Mouse (Mus musculus): ENCODE data around the gene Gm11127. TPM values are rescaled to one million over a fixed set of nuclear protein-coding genes. Genes with fewer than 3 reads are reported as not detected.

Gene Gm11127
- total RNA-seq, 2 experiments from 2014 or later: 1.6 to 1.7 TPM

- DNase-seq (ENCODE audit: low spot score in 2 of 2): no peak
- 0 out of 2 replicates have a peak overlapping the region, but pooled peaks have one; percentile 7 for H3K27ac ChIP-seq
- no peak for TF ChIP-seq CTCF (conservative IDR thresholded peaks at IDR 0.05)
- no peak overlapping the region for H3K4me3 ChIP-seq
These were observed 33.0 kb downstream of the Gm11127 start for GRCm38 (mm10) chr17:36025197-36025596.

- no peak for TF ChIP-seq CTCF (conservative IDR thresholded peaks at IDR 0.05)
These were observed 34.2 kb downstream of the Gm11127 start for GRCm38 (mm10) chr17:36023710-36024654.

GRCm38 (mm10) chr17:36022922-36023321, 35.2 kb downstream of the Gm11127 start:
- DNase-seq (ENCODE audit: low spot score in 2 of 2): no peak
- Histone ChIP-seq H3K4me3 (no peak overlapping the region), H3K27ac (peak overlapping the region; percentile 36; the same call in 1 of the 2 replicates)
- TF ChIP-seq CTCF (conservative IDR thresholded peaks at IDR 0.05): no peak

More at GRCm38 (mm10) chr17:36023710-36024654, 34.2 kb downstream of the Gm11127 start:
- no peak for DNase-seq (ENCODE audit: low spot score in 2 of 2)
- peak overlapping the region; percentile 36 for H3K27ac ChIP-seq
- H3K4me3 ChIP-seq: no peak overlapping the region

GRCm38 (mm10) chr17:36022098-36022497, 36.1 kb downstream of the Gm11127 start:
- DNase-seq (ENCODE audit: low spot score in 2 of 2): no peak
- Histone ChIP-seq H3K4me3 (no peak overlapping the region), H3K27ac (peak overlapping the region; percentile 80; the same call in 1 of the 2 replicates)
- TF ChIP-seq CTCF (conservative IDR thresholded peaks at IDR 0.05): peak; percentile 45; the same call in 1 of the 2 replicates

- no peak for TF ChIP-seq CTCF (conservative IDR thresholded peaks at IDR 0.05)
- DNase-seq (ENCODE audit: low spot score in 2 of 2): no peak
These were observed 36.9 kb downstream of the Gm11127 start for GRCm38 (mm10) chr17:36021309-36021708.

GRCm38 (mm10) chr17:36020191-36021073, 37.7 kb downstream of the Gm11127 start, which contains the start of gene H2-T24:
TSS of gene H2-T24 (minus strand) at chr17:36020560.
- TF ChIP-seq CTCF (conservative IDR thresholded peaks at IDR 0.05): peak; percentile 63
- H3K4me3 ChIP-seq: peak within 1 kb of the TSS; percentile 41
- peak within 1 kb of the TSS; percentile 80 for H3K27ac ChIP-seq
- DNase-seq (ENCODE audit: low spot score in 2 of 2): no peak

More at GRCm38 (mm10) chr17:36021309-36021708, 36.9 kb downstream of the Gm11127 start:
- Histone ChIP-seq H3K27ac (peak overlapping the region; percentile 80; the same call in 1 of the 2 replicates), H3K4me3 (no peak overlapping the region)

- DNase-seq (ENCODE audit: low spot score in 2 of 2): no peak
- Histone ChIP-seq H3K27ac (peak overlapping the region; percentile 80), H3K4me3 (peak overlapping the region; percentile 41)
- TF ChIP-seq CTCF (conservative IDR thresholded peaks at IDR 0.05): no peak
These were observed 38.7 kb downstream of the Gm11127 start for GRCm38 (mm10) chr17:36019519-36019918.

- no peak for DNase-seq (ENCODE audit: low spot score in 2 of 2)
- Histone ChIP-seq H3K27ac (peak overlapping the region; percentile 80; the same call in 1 of the 2 replicates), H3K4me3 (no peak overlapping the region)
- no peak for TF ChIP-seq CTCF (conservative IDR thresholded peaks at IDR 0.05)
These were observed 39.2 kb downstream of the Gm11127 start for GRCm38 (mm10) chr17:36018979-36019378.

GRCm38 (mm10) chr17:36017046-36017445, 41.1 kb downstream of the Gm11127 start:
- TF ChIP-seq CTCF (conservative IDR thresholded peaks at IDR 0.05): no peak
- no peak for DNase-seq (ENCODE audit: low spot score in 2 of 2)
- H3K27ac ChIP-seq: 0 out of 2 replicates have a peak overlapping the region, but pooled peaks have one; percentile 14
- no peak overlapping the region for H3K4me3 ChIP-seq

- H3K4me3 ChIP-seq: no peak overlapping the region
- no peak for TF ChIP-seq CTCF (conservative IDR thresholded peaks at IDR 0.05)
- no peak for DNase-seq (ENCODE audit: low spot score in 2 of 2)
- H3K27ac ChIP-seq: no peak overlapping the region
These were observed 43.2 kb downstream of the Gm11127 start for GRCm38 (mm10) chr17:36014977-36015376.

Other genes starting within 250 kb of the Gm11127 start
- 1 to 10 TPM; 5.0 to 6.1 TPM for gene Ier3, start 236.7 kb downstream of the Gm11127 start, total RNA-seq (2021)
- gene Flot1, start 235.1 kb downstream of the Gm11127 start, total RNA-seq (2021): 100 to 1,000 TPM; 124 to 128 TPM
- gene Tubb5, start 220.1 kb downstream of the Gm11127 start, total RNA-seq (2021): 100 to 1,000 TPM; 355 to 363 TPM
- gene Mdc1, start 216.9 kb downstream of the Gm11127 start, total RNA-seq (2021): 10 to 100 TPM; 16.9 to 18.4 TPM
- gene Nrm, start 197.1 kb downstream of the Gm11127 start, total RNA-seq (2021): 1 to 10 TPM; 1.7 to 1.8 TPM
- gene Ppp1r18, start 192.8 kb downstream of the Gm11127 start, total RNA-seq (2021): 1 to 10 TPM; 8.7 to 9.8 TPM
- 10 to 100 TPM; 28.1 to 31.3 TPM for gene Dhx16, start 178.6 kb downstream of the Gm11127 start, total RNA-seq (2021)
- gene 2310061I04Rik, start 160.9 kb downstream of the Gm11127 start, total RNA-seq (2021): 10 to 100 TPM; 53.4 to 62.4 TPM
- gene Atat1, start 148.3 kb downstream of the Gm11127 start, total RNA-seq (2021): 10 to 100 TPM; 58.7 to 64.8 TPM
- 10 to 100 TPM; 36.3 to 43.0 TPM for gene Mrps18b, start 142.0 kb downstream of the Gm11127 start, total RNA-seq (2021)
- 10 to 100 TPM; 83.2 to 83.8 TPM for gene Ppp1r10, start 141.9 kb downstream of the Gm11127 start, total RNA-seq (2021)
- gene Abcf1, start 88.6 kb downstream of the Gm11127 start, total RNA-seq (2021): 10 to 100 TPM; 69.9 to 77.3 TPM
- 100 to 1,000 TPM; 140 to 147 TPM for gene Gnl1, start 78.5 kb downstream of the Gm11127 start, total RNA-seq (2021)
- gene Prr3, start 78.1 kb downstream of the Gm11127 start, total RNA-seq (2021): 10 to 100 TPM; 45.8 to 50.7 TPM
- gene H2-T24, start 37.8 kb downstream of the Gm11127 start, total RNA-seq (2021): 1 to 10 TPM; 1.7 to 2.4 TPM
- 1 to 10 TPM; 5.2 to 6.0 TPM for gene H2-T23, start 25.5 kb downstream of the Gm11127 start, total RNA-seq (2021)
- gene H2-T22, start 15.6 kb downstream of the Gm11127 start, total RNA-seq (2021): 10 to 100 TPM in 1 of 2 experiments, 1 to 10 TPM in 1; 9.1 to 10.3 TPM
- gene Gm6034, start 15.4 kb downstream of the Gm11127 start, total RNA-seq (2021): not detected
- gene Gm19684, start 63.3 kb upstream of the Gm11127 start, total RNA-seq (2021): under 1 TPM in 1 of 2 experiments, not detected in 1; 0.29 TPM
- gene Gm7030, start 71.1 kb upstream of the Gm11127 start, total RNA-seq (2021): not detected
- not detected for gene Gm8909, start 110.2 kb upstream of the Gm11127 start, total RNA-seq (2021)
- not detected for gene H2-T3, start 131.9 kb upstream of the Gm11127 start, total RNA-seq (2021)
- 10 to 100 TPM; 43.6 to 44.1 TPM for gene Rpp21, start 199.7 kb upstream of the Gm11127 start, total RNA-seq (2021)
- gene Trim39, start 213.9 kb upstream of the Gm11127 start, total RNA-seq (2021): 10 to 100 TPM; 23.6 to 25.3 TPM
- gene H2-M10.2, start 228.1 kb upstream of the Gm11127 start, total RNA-seq (2021): not detected

Measured in layer of hippocampus, adult 2 months (tissue).